Mouse (Mus musculus) cerebellum, postnatal 25 days (tissue): Measurements from ENCODE around the gene Krt20.
A peak's percentile ranks its signal among the peaks of the same experiment; 100 is the strongest.

Experiments used
- DNase-seq, 2 experiments: peaks; one replicate each; pipeline ENCODE4 v3.0.0; 2021; ENCODE audit warnings: mixed read lengths in 2 of 2

Krt20 gene

DNA sequence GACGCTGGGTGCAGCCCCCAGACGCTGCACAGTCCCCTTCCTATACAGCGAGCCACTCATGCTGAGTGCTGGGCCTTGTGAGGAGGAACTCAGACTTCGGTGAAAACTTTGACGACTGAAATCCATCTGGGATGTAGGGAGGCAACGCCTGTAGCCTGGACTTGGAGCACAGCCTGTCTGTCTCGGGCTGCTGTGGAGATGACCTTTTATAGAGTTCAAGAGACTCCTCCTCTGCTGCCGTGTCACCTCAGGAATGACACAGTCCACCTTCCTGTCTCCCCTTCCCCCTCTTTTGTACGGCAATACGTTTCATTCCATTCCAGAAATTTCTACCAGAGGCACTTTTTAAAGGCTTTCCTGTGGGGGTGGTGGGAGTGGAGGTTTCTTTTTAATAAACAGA is at the start of gene Krt20:
Gene Krt20, minus strand, starts transcription at position 179 of the 400 bp plus-strand sequence.
- no peak for DNase-seq

DNA sequence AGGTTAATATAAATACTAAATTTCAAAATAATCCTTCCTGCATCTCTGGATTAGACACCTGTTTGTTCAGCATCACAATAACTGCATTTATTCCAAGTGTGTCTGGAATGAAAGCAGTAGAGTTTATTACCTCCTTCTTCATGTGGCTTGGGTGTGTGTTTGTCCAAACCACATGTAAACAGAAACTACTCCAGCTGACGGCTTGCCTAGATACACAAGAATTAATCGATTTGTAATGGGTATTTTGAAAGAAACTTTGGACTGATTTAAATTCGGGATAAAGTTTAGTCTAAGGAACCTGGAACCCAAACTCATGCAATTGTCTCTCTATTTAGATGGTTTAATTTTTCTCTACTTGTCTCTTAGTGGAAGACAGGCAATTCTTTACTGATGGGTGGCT is 37.0 kb upstream of the Krt20 start:
- no peak for DNase-seq

DNA sequence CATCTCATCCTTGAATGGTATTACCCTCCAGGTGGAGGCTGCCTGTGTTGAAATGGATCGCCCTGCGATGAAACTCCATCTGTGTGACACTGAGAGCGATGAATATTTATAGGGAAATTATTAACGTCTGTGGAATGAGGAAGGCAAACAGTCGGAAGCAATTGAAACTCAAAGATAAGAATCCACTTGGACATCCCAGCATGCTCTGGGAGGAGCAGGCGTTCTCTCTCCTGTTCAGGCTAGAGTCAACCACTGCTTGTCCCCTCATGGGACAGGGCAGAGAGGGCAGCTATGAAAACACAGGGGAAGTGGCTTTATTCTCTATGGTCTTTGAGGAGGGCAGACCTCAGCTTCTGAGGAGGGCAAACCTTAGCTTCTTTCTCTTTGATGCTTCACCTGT is 35.5 kb upstream of the Krt20 start:
- no peak for DNase-seq

DNA sequence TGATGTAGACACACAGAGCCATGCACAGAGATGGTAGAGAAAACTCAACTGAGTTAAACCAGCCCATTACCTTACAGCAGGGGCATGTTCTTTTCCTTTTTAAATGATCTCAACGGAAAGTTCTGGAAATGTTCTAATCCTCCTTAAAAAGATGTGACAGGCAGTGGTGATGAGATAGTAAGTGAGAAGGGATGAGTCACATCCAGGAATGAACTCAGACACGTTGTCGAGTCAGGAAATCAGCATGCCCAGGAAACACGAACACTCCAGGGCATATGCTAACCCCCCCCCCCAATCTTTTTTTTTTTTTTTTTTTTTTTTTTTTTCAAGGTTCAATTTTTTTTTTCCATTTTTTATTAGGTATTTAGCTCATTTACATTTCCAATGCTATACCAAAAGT is 34.5 kb upstream of the Krt20 start:
- no peak for DNase-seq

DNA sequence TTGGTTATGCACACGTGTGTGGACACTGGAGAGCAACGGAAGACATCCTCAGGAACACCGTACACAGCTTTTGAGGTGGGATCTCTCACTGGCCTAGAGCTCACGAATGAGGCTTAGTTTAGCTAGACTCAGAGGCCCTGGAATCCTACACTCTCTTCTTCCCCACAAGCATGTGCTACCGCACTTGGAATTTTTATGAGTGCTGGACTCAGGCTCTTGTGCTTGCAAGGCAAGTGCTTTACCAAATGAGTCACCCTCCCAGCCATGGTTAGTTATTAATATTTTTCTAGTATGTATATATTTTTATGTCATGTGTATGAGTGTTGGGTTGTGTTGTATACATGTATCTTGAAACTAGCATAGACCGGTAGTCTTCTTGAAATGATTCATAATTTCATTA is 34.0 kb upstream of the Krt20 start:
- DNase-seq = no peak

DNA sequence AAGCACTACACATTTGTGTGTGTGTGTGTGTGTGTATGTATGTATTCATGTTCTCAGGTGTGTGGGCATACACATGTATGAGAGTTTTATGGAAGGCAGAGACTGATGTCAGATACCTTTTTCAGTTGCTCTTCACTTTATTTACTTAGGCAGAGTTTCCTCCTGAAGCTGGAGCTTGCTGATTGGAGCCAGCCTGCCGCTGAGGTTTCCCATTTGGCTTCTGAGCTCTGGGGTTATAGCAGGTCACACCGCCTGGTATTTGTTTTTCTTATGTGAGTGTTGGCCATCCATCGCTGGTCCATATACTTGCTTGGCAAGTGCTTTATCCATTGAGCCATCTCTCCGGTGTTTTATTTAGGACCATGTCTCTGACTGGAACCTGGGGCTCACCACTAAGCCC is 31.3 kb upstream of the Krt20 start:
- no peak for DNase-seq

DNA sequence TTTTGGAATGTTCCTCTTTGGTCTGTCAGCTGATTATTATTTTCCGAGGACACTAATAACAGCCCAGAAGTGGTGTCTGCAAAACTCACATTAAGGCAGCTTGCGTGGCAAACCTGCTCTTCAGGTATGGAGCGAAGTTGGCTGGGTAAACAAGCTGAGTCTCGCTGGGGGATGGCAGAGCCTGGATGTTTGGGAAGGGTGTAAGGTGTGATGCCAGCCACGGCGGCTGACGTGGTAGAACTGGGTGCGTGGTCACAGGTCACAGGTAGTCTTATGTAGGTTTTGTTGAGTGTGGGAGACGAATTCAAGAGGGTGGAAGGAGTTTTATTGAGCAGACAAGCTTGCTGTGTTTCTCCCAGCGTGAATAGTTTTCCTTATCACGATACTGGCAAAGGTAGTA is 30.6 kb upstream of the Krt20 start:
- no peak for DNase-seq

DNA sequence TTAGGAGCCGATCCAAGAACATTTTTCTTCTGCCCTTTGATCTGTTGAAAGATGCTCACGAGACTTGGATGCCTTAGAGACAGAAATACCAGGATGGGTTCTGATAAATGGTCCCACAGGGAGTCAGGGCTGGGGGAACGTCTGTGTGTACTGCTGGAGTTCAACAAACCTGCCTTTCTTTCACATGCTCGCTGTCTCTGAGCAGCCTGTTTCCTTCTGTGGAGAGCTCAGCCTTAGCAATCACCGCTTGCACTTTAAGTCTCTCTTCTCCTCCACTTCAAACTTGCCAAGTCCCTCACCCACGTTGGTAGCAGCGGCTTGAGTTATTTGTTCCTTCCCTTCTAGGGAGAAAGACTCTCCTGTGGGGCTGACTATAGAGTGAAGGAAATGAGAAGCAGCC is 28.4 kb upstream of the Krt20 start:
- DNase-seq = no peak

DNA sequence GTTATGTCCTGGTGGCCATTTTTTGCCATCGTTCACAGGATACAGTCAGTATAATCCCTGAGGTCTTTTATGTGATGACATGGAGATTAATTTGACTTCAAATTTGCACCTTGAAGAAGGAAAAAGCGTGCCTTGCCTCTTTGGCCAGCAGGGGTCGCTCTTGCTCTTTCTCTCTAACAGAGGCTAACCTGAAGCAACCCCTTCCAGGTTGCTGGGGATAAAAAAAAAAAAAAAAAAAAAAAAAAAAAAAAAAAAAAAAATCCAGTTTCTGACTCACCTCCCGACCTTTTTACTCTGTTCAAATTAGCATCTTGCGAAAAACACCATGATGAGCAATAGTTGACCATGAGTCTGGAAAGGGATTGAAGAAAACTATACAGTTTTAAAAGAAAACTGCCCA is 26.9 kb upstream of the Krt20 start:
- DNase-seq = peak; percentile 80 to 90

DNA sequence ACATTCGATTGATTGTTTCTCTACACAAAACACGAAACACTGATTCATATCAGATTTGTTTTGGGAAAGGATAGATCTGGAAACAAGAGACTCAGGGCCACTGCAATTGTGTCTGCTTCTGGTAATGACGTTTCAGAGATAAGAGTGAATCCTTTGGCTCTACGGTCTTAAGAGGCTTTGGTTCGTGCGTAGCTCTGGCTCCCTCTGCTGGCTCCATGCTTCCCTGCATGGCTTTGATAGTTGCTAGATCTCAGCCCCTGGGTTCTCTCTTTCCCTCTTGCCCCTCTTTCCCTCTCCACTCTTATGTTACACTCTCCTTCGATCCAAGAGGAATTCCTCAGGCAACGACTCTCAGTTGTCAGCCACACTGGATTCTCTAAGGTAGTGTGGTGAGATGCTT is 25.2 kb upstream of the Krt20 start:
- DNase-seq = peak; percentile 64 to 82

DNA sequence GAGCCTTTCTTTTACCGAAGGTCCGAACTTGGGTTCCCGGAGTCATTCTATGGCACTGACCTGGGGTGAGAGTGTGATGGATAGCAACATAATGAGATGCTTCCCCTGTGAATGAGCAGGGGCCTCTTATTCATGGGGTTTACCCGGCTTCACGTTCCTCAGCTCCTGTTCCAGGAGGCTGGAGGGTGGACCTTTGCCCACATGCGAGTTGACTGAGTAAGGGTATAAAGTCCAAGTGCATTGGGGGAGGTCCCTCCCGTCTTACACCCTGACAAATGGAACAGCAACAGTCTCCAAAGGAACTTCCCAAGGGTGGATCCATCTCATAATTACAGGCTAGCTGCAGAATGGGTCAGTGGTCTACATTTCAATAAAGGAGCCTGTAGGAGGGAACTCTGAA is 23.8 kb upstream of the Krt20 start:
- no peak for DNase-seq

DNA sequence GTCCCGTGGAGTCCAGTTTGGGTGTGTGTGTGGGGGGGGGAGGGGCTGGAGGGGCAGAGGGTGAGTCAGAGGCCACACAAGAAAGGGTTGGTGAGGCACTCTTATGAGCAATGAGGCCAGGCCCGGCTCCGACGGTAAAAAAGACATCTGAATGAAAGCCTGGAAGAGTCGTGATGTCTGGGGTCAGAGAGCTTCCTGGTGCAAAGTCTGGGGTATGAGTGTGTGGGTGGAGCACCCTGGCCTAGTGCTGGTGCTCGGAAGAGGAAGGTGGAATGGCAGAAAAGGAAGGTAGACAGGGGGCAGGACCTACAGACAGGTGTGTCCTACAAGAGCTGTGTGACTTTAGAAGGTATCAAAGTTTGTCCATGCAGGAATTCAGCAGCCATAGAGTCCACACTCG is 20.9 kb upstream of the Krt20 start:
- DNase-seq = no peak

DNA sequence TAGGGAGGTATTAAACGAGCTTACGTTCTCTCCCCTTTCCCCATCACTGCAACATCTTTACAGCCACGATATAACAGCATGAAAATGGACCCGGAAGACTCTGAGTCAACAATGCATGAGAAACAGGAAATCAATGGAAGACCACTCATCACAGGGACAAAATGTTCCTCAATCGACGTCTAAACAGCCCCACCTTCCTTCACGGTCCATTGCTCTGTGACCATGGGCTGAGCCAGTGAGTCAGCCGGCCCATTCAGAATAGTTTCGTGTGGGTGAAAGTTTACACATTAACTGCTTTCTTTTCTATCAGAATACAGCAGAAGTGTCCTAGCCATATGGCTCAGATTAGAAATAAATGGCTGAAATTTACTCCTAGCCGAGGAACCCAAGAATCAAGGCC is 16.8 kb upstream of the Krt20 start:
- DNase-seq = no peak

DNA sequence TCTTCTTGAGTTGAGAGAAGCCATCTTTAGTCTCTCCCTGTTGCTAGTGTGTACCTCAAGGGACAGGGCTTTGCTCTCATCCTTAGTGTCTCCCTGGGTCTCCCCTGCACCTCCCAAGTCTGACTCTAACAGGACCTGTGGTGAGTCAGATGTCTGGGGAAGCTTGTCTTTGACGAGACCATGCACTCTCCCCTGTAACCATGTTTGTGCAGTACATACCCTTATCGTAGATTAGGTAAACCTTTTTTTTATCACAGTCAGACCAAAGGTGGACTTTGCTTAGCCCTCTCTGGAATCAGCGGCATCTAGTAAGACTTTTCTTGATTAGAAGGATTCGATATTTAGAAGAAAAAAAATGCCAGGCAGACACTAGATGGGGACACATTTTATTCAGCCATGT is 16.1 kb upstream of the Krt20 start:
- no peak for DNase-seq

DNA sequence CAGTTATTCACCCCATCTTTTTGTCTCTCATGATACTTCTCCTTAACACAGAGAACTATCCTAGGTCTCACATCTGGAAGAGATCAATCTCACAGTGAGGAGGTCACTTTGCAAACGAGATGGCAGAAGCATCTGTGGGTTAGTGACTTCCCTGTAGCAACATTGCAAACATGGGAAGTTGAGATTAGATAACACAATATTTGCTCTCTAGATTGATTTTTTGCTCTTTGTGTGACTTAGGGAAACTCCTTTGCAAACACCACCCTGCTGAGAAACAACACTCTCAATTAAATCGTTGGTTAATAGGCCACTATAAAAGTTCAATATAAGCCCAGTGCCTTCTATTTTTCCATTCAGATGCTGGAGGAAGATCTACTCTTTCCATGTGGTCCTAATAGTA is 10.8 kb upstream of the Krt20 start:
- DNase-seq = no peak

DNA sequence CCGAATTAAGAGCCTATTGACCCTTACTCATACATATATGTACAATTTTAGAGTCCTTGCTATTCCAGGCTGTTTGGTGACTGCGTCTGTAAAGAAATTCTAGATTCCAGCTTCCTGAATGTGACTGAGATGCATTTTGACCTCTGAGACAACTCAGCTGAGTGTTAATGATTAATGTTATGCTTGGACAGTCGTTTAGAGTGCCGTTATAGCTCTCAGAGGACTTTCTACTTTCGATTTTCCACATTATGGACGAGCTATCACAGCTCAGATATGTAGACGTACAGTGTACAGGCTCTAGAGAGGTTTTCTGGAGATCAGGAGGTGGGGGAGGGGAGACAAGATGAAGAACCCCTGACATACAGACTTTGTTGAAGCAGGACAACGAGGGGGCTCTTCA is 3.3 kb upstream of the Krt20 start:
- no peak for DNase-seq

DNA sequence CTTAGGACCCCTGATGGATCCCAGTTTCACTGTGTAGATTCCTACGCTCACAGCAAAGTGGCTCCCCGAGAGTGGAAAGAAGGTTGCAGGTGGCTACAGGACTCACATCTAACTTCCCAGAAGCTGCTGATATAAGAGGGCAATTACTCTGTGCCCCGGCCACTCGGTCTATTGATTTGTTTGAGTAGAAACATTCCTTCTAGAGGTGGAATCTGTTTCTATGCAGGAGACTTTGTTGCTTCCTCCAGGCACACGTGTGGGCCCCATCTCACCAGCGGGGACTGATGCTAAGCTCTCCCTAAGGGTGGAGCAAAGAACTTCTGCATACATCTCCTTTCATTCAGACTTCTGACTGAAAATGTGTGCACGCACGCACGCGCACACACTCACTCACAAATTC is 1.5 kb upstream of the Krt20 start:
- no peak for DNase-seq

DNA sequence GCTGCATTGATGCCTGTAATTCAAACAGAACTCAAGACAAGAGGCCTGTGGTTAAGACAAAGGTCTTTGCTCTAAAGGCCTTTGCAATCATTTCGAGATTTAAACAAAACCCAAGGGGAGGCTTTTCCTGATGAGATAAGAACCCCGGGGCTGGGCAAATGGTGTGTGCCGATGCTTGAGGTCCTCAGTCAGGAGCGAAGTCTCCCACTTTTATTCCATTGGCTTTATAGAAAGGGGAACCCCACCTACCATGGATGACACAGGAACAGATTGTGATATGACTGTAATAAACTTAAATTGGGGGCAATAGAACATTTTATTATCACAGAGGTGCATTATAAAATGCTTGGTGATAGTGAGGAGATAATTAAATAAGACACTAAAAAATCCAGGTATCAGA is 1.3 kb downstream of the Krt20 start:
- DNase-seq = no peak

DNA sequence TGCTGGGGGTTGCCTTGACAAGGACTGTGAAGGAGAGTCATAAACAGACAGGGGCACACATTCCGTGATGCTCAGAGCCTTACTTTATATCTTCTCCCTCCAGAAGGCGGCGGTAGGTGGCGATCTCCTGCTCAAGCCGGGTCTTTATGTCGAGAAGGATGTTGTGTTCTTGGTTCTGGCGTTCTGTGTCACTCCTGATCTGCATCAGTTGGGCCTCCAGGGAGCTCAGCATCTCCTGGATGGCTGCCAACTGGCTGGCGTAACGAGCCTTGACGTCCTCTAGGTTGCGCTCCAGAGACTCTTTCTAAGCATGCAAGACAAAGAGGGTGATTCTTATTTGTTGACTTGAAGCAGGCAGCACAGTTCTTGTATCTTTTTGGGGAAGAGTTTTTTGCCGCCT is 7.3 kb downstream of the Krt20 start:
- DNase-seq = peak; percentile 15 to 42

DNA sequence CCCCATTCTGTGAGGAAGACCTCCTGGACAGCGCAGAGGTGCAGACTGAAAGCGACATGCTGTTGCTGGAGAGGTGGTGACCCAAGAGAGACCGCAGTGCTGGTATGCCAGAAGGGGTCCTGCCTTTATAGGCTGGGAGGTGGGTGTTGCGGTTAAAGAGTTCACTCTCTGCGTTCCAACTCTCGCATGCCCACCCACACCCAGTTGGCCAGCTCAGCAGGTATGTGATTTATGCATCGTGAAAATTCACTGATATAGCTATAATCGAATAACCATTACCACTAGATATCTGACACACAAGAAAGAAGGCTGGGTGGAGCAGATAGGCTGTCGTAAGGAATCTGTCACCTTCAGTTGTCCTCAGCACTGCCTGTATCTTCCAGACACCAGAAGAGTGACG is 15.8 kb downstream of the Krt20 start, which contains the start of gene Krt12:
Gene Krt12, minus strand, starts transcription at position 101 of the 400 bp plus-strand sequence.
- no peak for DNase-seq

DNA sequence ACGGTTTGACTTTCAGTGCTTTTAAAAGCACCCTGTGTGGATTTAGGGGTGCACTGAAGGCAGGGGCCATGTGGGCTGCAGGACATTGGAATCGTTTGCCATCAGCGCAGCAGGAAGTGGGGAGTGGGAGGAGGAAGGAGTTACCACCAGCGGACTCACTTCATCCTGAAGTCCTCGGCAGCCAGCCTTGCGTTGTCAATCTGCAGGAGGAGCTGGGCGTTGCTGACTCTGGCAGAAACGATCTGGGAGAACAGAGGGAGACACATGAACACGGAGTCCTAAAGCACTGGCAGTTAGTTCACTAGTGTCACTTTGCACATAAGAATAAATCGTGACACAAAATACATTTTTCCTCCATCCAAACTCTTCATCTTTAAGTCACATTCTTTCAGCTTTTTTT is 17.4 kb downstream of the Krt20 start:
- DNase-seq = no peak

DNA sequence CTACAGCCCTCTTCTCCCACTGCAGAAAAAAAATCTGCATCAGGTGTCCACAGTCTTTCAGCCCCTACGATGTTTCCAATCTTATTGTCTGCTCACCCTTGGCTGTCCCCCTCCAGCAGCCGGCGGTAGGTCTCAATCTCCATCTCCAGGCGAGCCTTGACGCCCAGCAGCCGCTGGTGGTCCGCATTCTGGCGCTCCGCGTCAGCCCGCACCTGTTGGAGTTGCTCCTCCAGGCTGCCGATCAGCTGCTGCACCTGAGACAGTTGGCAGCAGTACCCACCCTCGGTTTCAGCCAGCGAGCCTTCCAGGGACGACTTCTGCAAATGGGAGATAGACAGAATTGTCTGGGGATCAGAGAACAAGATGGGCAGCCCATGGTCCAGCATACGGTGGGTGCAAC is 20.1 kb downstream of the Krt20 start:
- DNase-seq = no peak

DNA sequence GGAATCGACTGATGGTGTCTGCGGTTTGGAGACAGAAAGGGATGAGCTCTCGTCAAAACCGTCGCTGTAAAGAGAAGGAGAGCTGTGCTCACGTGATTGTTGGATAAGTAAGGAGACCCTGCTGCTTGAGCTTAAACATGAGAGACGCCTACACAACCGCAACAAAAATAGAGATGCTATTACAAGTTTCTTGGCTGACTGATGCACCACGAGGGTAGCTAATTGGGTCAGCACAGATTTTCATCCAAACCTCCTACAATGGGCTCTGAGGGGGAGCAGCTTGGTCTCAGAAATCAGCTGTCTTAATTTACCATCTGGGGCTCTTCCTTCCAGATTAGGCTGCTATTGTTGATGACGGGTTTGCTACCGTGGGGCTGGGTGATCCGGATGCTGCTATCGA is 21.0 kb downstream of the Krt20 start:
- no peak for DNase-seq

DNA sequence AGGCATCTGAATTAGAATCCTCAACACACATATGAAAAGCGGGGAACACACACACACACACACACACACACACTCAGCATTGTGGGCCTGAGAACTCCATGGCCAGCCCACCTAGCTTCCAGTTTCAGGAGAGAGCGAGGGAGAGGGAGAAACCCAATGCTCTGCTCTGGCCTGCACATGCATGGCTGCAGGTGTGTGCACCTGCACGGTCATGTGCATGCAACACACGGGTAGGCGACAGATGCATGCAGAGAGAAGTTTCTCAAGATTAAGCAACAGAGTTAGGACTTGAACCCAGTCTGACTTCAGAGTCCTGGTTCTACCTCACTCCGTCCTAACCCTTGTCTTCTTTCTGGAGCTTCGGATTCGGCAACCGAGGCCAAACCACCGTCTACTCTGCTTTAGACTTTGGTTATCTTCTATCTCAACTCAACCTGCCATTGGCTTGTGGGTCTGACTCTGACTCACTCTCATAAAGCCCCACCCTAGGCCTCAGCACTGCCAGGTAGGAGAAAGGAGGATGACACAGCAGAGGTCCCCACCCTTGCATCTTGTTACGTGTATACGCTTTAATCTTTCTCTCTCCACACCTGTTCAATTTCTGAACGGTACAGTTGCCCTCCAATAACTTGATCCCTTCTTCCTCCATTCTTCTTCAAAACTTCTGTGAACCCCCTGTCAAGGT is 23.3 kb downstream of the Krt20 start:
- no peak for DNase-seq

DNA sequence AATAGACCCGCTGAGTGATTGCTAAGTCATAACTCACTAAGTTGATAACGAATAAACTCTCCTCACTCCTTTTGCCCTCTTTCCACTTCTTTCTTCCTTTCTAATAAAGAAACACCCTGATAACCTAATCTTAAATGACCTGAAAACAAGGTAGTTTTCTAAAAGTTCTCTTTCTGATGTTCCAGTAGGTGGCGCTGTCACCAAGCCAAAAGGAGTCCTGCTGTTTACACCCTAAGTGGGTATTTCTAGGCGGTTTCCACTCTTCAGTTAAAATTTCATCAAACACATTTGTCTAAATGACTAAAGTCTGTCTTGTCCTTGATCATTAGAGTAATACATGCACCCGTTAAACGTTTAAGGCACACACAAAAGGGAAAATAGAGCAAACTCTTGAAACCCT is 24.7 kb downstream of the Krt20 start:
- peak in 1 of 2 experiments; percentile 38 for DNase-seq

DNA sequence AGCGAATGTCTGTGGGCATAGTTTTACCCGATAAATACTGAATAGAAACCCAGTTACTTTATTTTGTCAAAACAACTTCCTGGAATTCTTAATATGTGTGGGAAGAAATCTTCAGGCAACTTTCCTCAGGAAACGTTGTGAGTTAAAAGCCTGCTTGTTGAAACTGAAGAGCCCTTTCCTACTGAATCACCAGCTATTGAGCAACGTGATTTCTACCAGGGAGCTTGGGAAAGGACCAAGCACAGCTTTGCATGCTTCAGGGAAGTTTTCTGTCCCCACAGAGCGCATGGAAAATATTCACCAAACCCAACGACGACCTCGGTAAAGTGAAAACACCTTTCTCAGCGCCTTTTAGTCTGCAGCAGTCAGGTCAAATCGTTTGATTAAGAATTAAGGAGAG is 31.8 kb downstream of the Krt20 start:
- no peak for DNase-seq
